Mouse (Mus musculus) left cerebral cortex, postnatal 4 days (tissue): ENCODE data around the gene Acat3. TPM values are rescaled to one million over a fixed set of nuclear protein-coding genes. Genes with fewer than 3 reads are reported as not detected.
"Not testable (repeated sequence)": the region's sequence is repeated elsewhere in the genome, so short reads cannot be mapped to it uniquely, and the experiment has no call there.

Experiments used
- DNase-seq: peaks from one replicate; pipeline ENCODE4 v3.0.0-alpha.2; 2022
- intact Hi-C: fragments of 180-260 bp; cut with DNase I; formaldehyde crosslinking; loops from one replicate; pipeline ENCODE4 v1.15.1; 2025
- total RNA-seq, 2 experiments: library from RNA; stranded (reverse); gene quantifications; 2 replicates each; pipeline ENCODE4 v1.2.3; 2021

Gene Acat3
- total RNA-seq, 2 experiments from 2014 or later, result 1.6 TPM

GRCm38 (mm10) chr17:12921073-12921472 lies 19.3 kb downstream of the Acat3 start:
- intact Hi-C loops, result no loop called here
- no peak for DNase-seq

GRCm38 (mm10) chr17:12916588-12917380 lies 23.6 kb downstream of the Acat3 start:
- DNase-seq, result no peak
- intact Hi-C loops, result no loop called here

- peak; percentile 99 for DNase-seq
- intact Hi-C loops, result no loop called here
Observed at GRCm38 (mm10) chr17:12915881-12916583, 24.4 kb downstream of the Acat3 start, which contains the start of gene Mrpl18. Gene Mrpl18, minus strand, starts transcription at chr17:12916345.

- intact Hi-C loops, result no loop called here
- no peak for DNase-seq
Observed at GRCm38 (mm10) chr17:12915488-12915880, 24.9 kb downstream of the Acat3 start, which contains the start of gene Tcp1. Gene Tcp1, plus strand, starts transcription at chr17:12915701.

GRCm38 (mm10) chr17:12910391-12910790 lies 30.0 kb downstream of the Acat3 start:
- intact Hi-C loops, result no loop called here

GRCm38 (mm10) chr17:12909361-12910280 lies 30.8 kb downstream of the Acat3 start, which contains the start of gene Pnldc1:
Gene Pnldc1, minus strand, starts transcription at chr17:12910230.
- intact Hi-C loops, result no loop called here

More at GRCm38 (mm10) chr17:12910391-12910790, 30.0 kb downstream of the Acat3 start:
- no peak for DNase-seq

GRCm38 (mm10) chr17:12906436-12906835 lies 34.0 kb downstream of the Acat3 start:
- DNase-seq, result no peak
- intact Hi-C loops, result no loop called here

More at GRCm38 (mm10) chr17:12909361-12910280, 30.8 kb downstream of the Acat3 start, which contains the start of gene Pnldc1:
- DNase-seq, result no peak

- DNase-seq, result no peak
- intact Hi-C loops, result no loop called here
Observed at GRCm38 (mm10) chr17:12905810-12906209, 34.6 kb downstream of the Acat3 start.

- intact Hi-C loops, result no loop called here
- DNase-seq, result no peak
Observed at GRCm38 (mm10) chr17:12904349-12904748, 36.1 kb downstream of the Acat3 start.

- DNase-seq, result no peak
- intact Hi-C loops, result no loop called here
Observed at GRCm38 (mm10) chr17:12903372-12904333, 36.7 kb downstream of the Acat3 start.

GRCm38 (mm10) chr17:12902291-12902690 lies 38.1 kb downstream of the Acat3 start:
- intact Hi-C loops, result no loop called here
- no peak for DNase-seq

- intact Hi-C loops, DNase-seq: not testable (repeated sequence)
Observed at GRCm38 (mm10) chr17:12898607-12899006, 41.8 kb downstream of the Acat3 start.

GRCm38 (mm10) chr17:12897674-12898073 lies 42.7 kb downstream of the Acat3 start:
- intact Hi-C loops, result no loop called here
- no peak for DNase-seq

GRCm38 (mm10) chr17:12892033-12892432 lies 48.4 kb downstream of the Acat3 start:
- intact Hi-C loops, result no loop called here
- no peak for DNase-seq

- DNase-seq, result peak; percentile 36
- intact Hi-C loops, result no loop called here
Observed at GRCm38 (mm10) chr17:12891054-12891453, 49.3 kb downstream of the Acat3 start.

- intact Hi-C loops, result no loop called here
- peak; percentile 18 for DNase-seq
Observed at GRCm38 (mm10) chr17:12887021-12887775, 53.2 kb downstream of the Acat3 start.

GRCm38 (mm10) chr17:12886620-12887019 lies 53.8 kb downstream of the Acat3 start:
- DNase-seq, result no peak
- intact Hi-C loops, result no loop called here

GRCm38 (mm10) chr17:12881216-12881615 lies 59.2 kb downstream of the Acat3 start:
- DNase-seq, result no peak
- intact Hi-C loops, result no loop called here

GRCm38 (mm10) chr17:12880178-12880577 lies 60.2 kb downstream of the Acat3 start:
- intact Hi-C loops, result no loop called here
- peak; percentile 74 for DNase-seq
